Mouse (Mus musculus) adrenal gland, postnatal 36 days (tissue): ENCODE results near the gene Hells. TPM values are rescaled to one million over a fixed set of nuclear protein-coding genes. Genes with fewer than 3 reads are reported as not detected.

Experiments
- DNase-seq, 2 experiments: peaks; one replicate each; pipeline ENCODE4 v3.0.0; 2021; ENCODE audit warnings: mixed read lengths in 1 of 2
- long read RNA-seq, 2 experiments: library from polyadenylated mRNA; stranded (forward); transcript quantifications; one replicate each; pipeline ENCODE4 v2.0.0; 2021; ENCODE audit warnings: borderline sequencing depth in 2 of 2
- total RNA-seq, 2 experiments: library from RNA; stranded (reverse); gene quantifications; 2 replicates each; pipeline ENCODE4 v1.2.3; 2021

Hells gene
- total RNA-seq: 1 to 10 TPM; 5.1 to 6.9 TPM
- long read RNA-seq, experiment 1, full-length matches to known transcripts: 1 of 2 reads
- long read RNA-seq, experiment 1, partial matches to known transcripts: 1 of 2 reads
- long read RNA-seq, experiment 1, other reads (novel, unspliced or antisense): 0 of 2 reads
- long read RNA-seq, experiment 2, full-length matches to known transcripts: 2 of 2 reads
- long read RNA-seq, experiment 2, partial matches to known transcripts: 0 of 2 reads
- long read RNA-seq, experiment 2, other reads (novel, unspliced or antisense): 0 of 2 reads

DNA sequence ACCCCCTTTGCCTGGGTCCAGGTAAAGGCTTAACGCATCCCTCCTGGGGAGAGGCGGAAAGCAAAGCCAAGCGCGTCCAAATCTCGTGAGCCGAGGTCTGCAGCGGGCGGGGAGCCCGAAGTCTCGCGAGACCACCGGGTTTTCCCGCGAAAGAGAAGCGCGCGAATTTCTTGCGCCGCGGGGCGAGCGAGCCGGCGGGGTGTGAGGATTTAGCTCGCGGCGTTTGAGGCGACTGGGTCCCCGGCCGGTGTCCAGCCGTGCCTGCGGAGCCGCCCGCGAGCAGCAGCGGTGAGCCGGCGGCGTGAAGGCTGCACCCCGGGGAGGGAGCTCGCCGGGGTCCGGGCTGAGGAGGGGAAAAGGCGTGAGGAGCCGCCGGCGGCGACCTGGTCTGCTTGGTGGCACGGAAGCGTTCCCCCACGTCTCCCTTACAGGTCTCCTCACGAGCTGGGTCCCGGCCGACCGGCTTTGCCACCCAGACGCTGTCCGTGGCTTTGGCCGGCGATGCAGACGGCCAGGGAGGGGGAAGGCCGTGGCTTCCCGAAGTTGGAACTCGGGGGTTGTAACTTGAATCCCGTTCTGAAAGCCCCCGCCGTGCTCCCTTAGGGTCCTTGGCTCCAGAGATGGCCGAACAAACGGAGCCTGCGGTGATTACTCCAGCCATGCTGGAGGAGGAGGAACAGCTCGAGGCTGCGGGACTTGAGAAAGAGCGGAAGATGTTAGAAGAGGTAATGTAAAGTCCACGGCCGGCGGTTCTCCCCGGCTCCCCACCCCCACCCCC, at the start of gene Hells:
Gene Hells (plus strand): TSS at position 128 of the 778 bp plus-strand sequence.
- peak; percentile 87 to 92 for DNase-seq

DNA sequence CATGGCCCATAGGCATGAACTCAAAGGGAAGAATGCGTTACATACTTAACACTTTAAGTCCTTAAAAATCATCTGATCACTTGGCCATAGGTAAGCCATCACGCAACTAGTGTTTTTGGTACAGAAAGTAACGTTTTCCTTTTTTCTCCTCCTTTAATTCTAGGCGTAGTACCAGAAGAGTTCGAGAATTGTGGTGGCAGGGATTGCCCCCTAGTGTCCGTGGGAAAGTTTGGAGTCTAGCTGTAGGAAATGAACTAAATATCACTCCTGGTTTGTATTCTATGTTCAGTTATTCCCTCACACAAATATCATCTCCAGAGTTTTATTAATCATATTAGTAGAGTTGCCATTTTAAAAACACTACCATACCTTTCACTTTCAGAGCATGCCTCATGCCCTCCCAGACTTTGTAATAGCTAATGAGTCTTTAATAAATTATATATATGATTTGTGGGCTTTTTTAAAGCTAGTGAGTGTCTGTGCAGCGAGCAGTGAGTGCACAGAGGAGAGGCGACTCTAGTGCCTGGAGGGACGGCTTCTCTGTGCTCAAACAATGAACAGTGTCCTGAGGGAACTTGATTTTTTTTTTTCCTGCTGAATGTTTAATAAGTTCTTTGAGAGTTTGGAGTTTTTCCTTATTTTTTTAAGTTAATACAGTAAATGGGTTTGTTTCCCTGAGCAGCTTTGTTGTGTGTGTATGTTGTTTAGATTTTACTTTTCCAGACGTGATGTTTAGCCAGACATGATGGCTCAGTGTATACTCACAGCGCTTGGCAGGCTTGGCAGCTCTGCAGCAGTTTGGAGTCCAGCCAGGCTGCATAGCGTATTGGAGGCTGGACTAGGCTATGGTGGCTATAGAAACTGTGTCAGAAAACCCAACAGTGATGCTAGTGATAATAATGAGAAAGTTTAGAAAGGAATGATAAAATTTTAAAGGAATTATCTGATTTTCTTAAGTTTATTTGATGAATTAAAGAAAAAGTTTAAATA, 29.3 kb upstream of the Hells start:
- DNase-seq: peak in 1 of 2 experiments; percentile 6

DNA sequence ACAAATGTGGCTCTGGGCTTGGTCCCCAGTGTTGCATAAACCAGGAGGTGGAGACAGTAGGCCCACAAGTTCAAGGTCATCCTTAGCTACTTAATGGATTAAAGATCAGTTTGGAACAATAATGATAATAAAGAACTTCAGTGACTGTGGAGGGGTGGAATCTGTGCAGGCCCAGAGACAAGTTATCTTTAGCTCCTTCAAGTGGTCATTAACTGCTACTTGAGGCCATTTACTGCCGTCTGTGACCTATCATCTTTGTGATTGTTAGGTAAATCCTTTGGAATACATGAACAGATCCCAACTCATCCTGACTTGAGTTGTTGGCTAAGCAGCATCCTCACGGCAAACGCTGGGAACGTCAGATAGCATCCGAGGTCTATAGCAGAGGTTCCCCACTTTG, 28.2 kb upstream of the Hells start:
- DNase-seq: no peak

DNA sequence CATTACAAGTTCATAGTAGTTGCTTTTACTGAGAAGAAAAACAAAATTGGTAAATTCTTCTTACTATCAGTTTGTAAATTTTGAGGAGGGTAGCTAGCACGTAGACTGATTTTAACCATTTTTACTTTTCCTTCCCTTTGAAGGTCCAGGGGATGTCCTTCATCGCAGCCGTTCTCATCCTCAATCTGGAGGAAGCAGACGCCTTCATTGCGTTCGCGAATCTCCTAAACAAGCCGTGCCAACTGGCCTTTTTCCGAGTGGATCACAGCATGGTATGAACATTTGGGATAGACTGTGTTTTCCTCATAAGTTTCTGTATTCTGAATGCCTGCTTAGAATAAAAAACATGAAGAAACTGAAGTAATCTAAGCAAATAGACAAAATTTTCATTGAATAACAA, 16.9 kb upstream of the Hells start:
- DNase-seq: no peak

DNA sequence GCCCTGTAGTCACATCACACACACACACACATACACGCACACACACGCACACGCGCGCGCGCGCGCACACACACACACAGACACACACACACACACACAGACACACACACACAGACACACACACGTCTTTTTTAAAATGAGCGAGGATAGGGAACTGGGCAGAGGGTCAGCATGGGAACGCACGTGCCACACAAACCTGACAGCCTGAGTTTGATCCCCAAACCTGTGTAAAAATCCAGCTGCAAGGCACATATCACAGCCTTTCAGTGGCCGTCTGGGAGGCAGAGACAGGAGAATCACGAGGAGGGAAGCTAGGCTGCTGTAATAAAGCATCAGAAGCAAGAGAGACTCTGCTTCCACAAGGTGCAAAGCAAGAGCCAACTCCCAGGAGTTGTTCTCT, 15.8 kb upstream of the Hells start:
- no peak for DNase-seq

DNA sequence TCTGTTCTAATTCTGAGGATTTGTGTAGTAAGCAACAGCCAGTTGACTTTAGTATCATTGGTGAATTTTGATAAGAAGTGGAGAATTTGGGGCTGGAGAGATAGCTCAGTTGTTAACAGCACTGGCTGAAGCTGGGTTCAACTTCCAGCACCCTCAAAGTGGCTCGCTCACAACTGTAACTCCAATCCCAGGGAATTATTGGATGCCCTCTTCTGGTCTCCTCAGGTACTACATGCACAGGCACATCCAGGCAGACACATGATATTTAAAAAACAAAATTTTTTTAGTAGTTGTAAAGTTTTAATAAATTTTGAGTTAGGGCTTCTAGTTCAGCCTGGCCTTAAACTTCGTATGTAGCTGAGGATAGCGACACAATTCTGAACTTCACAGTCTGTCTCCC, 15.0 kb upstream of the Hells start:
- peak; percentile 34 to 57 for DNase-seq

DNA sequence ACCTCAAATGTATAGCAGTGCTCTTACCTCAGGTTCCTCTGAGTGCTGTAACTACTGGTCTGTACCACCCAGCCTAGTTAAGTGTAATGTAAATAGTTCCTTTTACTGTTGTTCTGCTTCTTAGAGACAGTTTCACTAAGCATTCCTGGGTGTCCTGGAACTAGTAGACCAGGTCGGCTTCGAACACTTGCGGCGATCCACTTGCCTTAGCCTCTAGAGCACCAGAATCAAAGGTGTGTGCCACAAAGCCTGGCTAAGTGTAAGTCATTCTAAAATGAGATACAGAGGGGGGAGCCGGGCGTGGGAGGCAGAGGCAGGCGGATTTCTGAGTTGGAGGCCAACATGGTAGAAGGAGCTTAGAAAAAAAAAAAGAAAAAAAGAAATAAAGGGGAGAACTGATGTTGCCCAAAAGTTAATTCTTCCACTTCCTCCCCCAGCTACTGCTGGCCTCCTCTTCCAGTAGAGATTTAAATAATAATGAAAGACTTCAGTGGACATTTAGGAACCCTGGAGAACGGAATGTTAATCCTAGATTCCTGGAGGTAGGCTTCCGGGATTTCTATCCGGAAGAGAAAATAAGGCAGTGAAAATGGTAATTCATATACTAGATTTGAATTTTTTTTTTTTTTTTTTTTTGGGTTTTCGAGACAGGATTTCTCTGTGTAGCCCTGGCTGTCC, 2.1 kb upstream of the Hells start:
- DNase-seq: no peak

DNA sequence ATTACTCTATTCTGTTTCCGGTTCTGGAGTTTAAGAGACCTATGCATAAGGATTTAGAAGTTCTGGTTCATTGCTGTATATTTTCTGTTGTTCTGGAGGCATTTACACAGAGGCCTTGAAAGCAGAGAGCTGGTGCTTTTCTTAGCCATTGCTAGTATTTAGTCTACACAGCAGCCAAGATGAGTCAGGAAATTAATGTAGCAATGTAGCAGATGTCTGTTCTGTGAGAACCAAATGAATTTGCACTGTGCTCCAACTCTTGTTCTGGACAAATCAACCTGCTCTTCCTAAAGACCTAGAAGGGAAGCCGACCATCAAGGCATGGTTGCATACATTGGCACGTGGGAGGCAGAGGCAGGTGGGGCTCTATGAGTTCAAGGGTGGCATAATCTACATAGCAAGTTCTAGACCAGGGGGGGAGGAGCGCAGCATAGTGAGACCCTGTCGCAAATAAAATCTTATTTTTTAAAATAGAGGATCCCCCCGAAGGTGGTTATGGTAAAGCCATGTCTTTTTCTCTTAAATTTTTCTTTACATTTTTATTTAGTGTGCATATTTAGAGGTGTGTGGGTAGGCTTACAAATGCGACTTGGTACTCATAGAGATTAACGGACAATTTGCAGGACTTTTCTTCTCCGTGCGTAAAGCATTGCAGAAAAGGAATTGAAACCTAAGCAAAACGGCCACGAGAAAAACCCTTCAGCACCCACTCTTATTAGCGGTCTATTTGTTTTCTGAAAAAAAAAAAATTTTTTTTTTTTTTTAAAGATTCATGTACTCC, 1.1 kb upstream of the Hells start:
- DNase-seq: no peak

DNA sequence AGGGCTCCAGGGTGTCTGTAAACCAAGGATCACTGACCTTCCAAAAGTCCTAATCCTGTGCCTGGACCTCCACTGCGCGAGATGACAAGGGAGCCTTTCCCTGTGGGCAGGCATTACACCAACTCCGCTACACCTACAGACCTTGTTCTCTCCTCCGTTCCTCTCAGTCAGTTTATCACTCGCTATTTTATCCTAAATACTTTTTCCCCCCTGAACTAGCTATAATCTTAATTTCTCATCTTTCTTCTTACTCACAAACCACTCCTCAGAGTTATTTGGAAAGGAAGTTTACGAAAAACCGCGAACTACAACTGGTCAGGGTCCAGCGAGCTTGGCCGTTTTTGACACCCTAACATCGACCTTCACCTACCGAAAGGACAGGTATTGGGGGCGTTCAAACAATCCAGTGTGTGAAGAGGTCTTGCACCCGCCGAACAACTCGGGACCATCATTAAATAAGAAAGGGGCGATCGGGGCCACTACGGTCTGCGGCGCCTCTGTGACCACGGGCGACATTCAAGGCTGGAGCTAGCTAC, 395 bp upstream of the Hells start:
- DNase-seq: peak in 1 of 2 experiments; percentile 8

DNA sequence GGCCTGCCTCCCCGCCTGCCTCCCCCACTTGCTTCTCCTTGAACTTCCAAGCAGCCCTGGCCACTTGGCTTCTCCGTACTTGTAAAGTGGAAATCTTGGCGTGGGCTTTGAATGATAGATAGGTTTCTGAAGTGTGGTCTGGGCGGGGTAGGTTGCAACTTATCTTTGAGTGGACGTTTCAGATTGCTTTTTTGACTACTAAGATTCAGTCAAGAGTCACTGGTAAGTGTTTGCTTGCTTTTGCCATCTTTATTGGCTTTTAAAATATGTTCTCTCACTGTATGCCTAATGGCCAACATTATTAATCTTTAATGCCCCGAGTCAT, 813 bp downstream of the Hells start:
- no peak for DNase-seq

DNA sequence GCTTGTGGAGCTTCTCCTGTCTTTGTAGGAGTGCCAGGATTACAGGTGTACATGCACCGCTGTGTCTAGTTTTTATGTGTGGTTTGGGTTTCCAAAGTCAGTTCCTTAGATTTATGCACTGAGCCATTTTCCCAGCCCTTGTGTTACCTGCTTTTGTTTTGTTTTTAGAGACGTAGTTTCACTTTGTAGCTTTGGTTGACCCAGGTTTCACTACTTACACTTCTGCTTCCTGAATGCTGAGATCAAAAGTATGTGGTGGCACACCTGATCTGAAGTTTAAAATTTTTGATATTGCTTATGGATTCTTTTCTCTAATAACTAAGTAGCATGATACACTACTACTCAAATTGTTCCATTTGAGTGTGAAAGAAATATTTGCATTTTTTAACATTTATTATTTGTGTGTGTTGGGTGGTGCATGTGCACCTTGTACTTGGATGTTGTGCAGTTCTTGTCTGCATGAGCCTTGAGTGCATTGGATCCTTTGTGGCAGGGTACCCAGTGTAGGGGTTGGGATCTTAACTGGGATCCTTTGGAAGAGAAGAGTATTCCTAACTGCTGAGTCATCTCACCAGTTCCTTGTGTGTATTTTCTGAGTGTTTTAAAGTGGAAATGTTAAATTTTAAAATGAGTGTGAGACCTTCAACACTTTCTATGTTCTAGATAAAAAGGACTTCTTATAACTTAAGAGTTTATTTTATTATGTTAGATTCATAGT, 14.0 kb downstream of the Hells start:
- no peak for DNase-seq

DNA sequence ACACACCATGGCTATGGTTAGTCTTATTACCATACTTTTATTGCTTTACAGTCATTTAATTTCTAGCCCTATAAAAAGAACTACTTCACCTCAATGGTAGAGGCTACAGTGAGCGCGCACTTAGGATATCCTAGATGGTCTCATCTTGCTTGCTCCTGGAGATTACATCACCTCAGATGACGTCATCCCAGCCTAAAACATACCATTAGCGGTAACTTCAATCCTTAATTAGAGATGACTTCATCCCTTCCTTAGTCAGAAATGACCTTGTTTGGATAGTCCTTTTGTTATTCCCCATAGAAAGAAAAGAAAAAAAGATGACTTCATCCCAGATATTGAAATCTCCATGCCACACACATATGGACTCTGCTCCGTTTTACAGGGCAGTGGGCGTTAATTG, 40.0 kb downstream of the Hells start:
- no peak for DNase-seq

DNA sequence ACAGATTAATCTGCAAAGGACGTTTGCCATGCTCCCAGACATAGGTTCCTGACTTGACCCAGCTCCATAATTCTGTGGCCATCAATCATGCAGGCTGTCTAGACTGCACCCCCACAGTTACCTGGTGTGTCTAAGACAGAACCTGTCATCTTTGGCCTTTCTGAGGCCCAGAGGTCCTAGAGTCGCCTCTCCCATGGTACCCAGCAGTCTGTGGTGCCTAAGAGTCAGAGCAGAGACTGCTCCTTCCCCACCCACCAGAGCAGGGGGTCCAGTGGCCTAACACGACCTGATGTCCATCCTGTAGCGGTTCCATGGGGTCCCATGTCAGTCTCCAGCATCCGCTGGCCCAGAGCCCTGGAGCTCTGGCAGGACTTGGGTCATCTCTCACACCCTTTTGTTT, 41.9 kb downstream of the Hells start:
- no peak for DNase-seq

DNA sequence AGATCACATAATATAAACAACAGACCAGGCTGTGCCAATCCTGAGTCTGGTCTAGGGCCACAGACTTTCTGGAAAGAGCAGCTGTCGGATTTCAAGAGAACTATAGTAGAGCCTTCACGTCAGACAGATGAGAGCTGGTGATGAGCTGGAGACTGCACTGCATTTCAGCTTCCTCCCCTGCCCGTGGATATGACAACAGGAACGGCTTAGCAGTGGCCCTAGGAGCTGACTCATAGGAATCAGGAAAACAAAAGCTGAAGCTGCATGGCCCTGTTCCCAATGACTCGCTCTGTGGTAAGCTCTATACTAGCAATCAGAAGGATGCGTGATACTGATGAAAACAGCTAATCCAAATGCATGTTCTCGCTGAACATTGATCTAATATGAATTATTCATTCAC, 43.0 kb downstream of the Hells start:
- peak; percentile 37 to 53 for DNase-seq

DNA sequence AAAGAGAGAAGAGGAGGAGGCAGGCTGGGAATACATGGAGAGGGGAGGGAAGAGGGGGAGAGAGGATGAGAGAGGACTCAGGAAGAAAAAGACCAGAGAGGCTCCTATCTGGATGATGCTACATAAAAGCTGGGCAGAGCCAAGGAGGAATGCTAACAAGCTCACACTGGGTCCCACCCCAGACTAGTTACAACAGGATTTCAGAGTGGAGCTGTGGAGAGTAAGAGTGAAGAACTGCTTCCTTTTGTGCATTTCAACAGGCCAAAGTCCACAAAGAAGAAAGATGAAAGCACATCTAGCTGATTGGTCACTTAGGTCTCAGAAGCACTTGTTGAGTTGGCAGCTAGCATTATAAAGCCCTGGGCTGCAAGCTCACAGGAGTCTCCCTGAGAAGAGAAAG, 45.6 kb downstream of the Hells start:
- no peak for DNase-seq

DNA sequence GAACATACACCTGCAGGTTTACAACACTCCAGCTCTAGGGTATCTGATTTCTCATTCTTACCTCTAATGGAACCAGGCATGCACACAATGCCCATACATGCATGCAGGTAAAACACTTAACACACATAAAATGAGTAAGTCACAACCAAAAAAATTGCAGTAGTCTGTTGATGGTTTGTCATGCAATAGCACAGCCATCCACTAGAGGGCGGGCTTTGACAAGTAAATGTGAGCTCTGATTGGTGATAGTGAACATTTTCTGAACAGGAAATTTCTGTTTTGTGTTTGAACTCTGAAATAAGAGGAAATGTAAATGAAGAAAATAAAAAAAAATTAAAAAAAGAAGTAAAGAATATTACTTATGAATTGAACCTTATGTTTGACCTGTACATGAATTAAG, 51.3 kb downstream of the Hells start:
- DNase-seq: peak; percentile 58 to 67

DNA sequence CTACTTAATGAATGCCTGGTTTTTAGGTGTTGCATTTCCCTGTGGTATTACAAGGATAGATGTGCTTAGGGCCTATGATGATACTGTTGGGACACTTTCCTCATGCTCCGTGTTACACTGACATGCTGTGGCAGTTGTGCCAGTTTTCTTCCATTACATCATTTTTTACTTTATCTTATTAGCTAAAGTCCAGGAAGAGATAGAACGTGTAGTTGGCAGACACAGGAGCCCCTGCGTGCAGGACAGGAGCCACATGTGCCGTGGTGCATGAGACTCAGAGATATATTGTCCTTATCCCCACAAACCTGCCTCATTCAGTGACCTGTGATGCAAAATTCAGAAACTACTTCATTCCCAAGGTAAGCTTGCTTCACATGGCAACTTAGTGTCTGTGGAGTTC, 67.5 kb downstream of the Hells start:
- no peak for DNase-seq

DNA sequence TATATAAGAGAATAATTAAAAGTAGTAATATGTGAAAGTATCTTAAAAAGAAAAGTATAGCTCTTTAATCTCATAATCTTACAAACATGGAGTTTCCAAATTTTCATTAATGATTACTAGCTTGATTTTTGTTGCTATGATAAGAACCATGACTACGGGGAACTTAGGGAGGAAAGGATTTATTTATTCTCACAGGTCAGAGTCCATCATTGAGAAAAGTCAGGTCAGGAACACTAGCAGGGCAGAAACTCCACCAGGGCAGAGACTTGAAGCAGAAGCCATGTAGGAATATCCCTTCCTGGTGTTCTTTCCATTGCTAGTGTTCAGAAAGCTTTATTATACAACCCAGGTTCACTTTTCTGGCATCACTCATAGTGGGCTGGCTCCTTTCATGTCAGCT, 68.0 kb downstream of the Hells start:
- no peak for DNase-seq

DNA sequence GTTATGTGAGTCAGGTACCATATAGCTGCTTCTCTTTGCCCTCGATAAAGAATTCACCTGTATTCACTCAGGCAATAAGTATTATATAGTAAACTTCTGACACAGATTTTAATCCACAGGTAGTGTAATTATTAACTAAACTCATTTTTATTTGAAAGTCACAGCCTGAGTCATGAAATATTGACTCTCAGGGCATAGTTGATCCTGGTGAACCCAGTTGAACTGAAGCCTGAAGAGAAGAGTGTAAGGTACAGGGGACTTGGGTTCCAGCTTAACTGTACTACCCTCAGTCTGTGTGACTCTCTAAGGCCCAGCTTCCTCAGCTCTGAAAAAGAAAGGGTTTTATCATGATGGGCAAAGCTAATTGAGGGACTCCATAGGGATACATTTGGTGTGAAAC, 74.4 kb downstream of the Hells start:
- DNase-seq: no peak

DNA sequence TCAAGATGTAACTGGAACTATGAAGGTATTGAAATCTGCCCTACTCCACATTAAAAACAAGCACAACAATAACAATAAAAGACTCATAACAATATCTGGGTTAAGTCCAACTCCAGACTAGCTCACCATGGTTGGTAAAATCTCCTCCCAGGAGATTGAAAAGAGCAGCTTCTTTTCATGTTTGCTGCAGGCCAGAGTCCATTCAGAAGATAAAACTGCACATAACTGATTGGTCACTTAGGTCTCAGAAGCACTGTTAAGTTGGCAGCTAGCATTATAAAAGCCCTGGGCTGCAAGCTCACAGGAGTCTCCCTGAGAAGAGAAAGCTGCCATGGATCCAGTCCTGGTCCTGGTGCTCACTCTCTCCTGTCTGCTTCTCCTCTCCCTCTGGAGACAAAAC, 76.0 kb downstream of the Hells start, which contains the start of gene Cyp2c55:
Gene Cyp2c55 (plus strand): TSS at position 305 of the 400 bp plus-strand sequence.
- no peak for DNase-seq
